14 mouse cellular contexts compared by ENCODE assay signal in the genomic region with DNA sequence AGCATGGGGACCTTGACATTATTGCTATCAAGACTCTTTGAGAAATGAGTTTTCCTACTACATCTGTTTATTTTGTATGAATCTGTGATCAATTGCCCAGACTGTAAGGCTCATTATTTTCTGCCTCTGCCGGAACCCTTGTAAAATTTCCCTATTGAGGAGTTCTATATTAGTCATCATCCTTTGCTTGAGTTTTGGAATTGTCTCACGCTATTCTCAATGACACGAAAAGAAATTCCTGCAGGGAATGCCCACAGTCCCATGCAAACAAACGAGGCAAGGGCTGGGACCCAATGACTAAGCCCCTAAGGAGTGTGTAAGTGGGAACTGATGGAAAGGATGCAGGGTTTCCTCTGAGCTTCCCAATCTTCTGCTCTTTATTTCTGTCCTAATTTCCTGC.
"Had no signal": no experiment of that assay in that cellular context is flagged by ENCODE, and none has a peak within 500 bp of the region (broad histone marks: within the 10 kb centered on the region; RNA-seq: fewer than 3 reads in every experiment).

No protein-coding gene starts in this region.

- H3K9ac ChIP-seq: kidney, embryonic 15.5 days; limb, embryonic 13.5 days; liver, embryonic 13.5 days; lung, embryonic 14.5 days; midbrain, embryonic 12.5 days; midbrain, embryonic 15.5 days had no signal

- H3K36me3 ChIP-seq: kidney, embryonic 15.5 days; limb, embryonic 10.5 days; limb, embryonic 13.5 days; liver, embryonic 13.5 days; midbrain, embryonic 12.5 days; midbrain, embryonic 15.5 days had no signal

- H3K27ac ChIP-seq: kidney, embryonic 15.5 days; limb, embryonic 10.5 days; limb, embryonic 13.5 days; liver, embryonic 13.5 days; macrophage; midbrain, embryonic 12.5 days; midbrain, embryonic 15.5 days had no signal

- H3K4me3 ChIP-seq: kidney, embryonic 15.5 days; limb, embryonic 10.5 days; limb, embryonic 13.5 days; liver, embryonic 13.5 days; midbrain, embryonic 12.5 days; midbrain, embryonic 15.5 days had no signal

- DNase-seq: kidney, adult 8-10 months; kidney, postnatal 10 days; kidney, postnatal 4 days; liver; liver, embryonic 13.5 days; thymus, postnatal 25 days had no signal

- ATAC-seq: intestine, postnatal 0 days; midbrain, embryonic 15.5 days had no signal

- H3K27me3 ChIP-seq: kidney, embryonic 15.5 days; limb, embryonic 13.5 days; liver, embryonic 13.5 days; midbrain, embryonic 15.5 days had no signal

- H3K4me1 ChIP-seq: kidney, embryonic 15.5 days; liver, embryonic 13.5 days; midbrain, embryonic 15.5 days had no signal

- H3K9me3 ChIP-seq: kidney, embryonic 15.5 days; limb, embryonic 10.5 days; limb, embryonic 13.5 days; liver, embryonic 13.5 days; midbrain, embryonic 12.5 days; midbrain, embryonic 15.5 days had no signal

- H3K4me2 ChIP-seq: kidney, embryonic 15.5 days; limb, embryonic 13.5 days; liver, embryonic 13.5 days; lung, embryonic 14.5 days; midbrain, embryonic 12.5 days; midbrain, embryonic 15.5 days had no signal
